Mouse (Mus musculus) thymus, postnatal 4 days (tissue): ENCODE measurements at regions not wholly inside any gene's neighbourhood (a gene's known extent, or its start where the extent isn't known, plus 50 kb on each side); places are given as distances from the start of the nearest gene placed in this dataset.
"Not testable (repeated sequence)": the region's sequence is repeated elsewhere in the genome, so short reads cannot be mapped to it uniquely, and the experiment has no call there.

Source experiments
- DNase-seq: peaks from one replicate; pipeline ENCODE4 v3.0.0; 2021

GRCm38 (mm10) chr8:42442786-42443185 lies 698.5 kb downstream of the Triml1 start:
- DNase-seq: no peak

DNA sequence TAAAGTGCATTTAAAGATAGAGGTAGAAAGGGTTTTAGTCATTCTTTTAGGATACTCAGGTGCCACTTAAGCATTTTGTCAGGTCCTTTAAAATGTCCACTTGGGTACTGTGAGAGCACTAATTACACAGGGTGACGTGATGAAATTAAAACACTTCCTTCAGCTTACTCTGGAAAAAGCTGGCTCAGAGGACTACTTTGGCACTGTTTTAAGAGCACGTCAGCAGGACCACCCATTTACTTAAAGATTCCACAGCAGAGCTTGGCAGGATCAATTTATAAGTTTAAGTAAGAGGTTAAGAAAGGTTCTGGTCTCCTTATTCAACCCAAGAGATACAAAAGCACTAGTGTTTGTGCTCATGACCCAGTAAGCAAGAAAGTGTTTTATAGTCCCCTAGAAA lies 738.7 kb downstream of the Triml1 start:
- no peak for DNase-seq

DNA sequence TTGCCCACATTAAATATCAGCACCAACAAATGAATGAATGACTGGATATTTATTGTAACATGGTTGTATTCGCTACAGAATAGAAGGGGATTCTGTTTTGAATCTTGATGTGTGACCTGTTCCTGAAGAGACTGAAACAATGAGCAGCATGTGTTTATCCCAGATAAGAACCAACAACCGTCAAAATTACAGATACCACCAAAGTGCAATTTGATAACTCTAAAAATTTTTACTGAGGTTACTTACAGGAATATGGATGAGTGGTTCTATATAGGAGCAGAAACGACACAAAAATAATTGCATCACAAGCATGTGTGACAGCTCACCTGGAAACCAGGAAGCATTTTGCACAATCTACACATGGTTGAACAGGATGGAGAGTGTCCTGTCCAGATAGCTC lies 744.4 kb downstream of the Triml1 start:
- no peak for DNase-seq

GRCm38 (mm10) chr8:42388816-42389215 lies 752.5 kb downstream of the Triml1 start:
- no peak for DNase-seq

GRCm38 (mm10) chr8:42348073-42348603 lies 793.1 kb downstream of the Triml1 start:
- no peak for DNase-seq

- no peak for DNase-seq
These were observed 806.6 kb downstream of the Triml1 start for GRCm38 (mm10) chr8:42334708-42335107.

DNA sequence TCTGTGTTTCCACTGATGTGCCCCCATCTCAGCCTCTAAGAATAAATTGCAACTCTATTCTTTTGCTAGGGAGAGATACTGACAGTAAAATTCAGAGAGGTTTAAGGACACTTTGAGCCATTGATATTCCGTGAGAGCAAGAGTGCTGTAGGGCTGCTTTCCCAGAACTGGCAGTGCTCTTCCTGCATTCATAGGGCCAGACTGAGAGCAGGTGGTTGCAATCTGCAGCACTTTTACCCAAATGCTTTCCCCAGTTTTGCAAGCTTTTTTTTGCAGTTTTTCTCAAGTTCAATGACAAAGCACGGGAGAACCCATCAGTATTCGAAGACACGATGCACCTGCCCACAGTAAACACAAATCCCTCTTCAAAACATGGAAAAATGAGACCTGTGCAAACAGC lies 816.6 kb downstream of the Triml1 start:
- DNase-seq: no peak

GRCm38 (mm10) chr8:42322862-42323261 lies 818.4 kb downstream of the Triml1 start:
- no peak for DNase-seq

DNA sequence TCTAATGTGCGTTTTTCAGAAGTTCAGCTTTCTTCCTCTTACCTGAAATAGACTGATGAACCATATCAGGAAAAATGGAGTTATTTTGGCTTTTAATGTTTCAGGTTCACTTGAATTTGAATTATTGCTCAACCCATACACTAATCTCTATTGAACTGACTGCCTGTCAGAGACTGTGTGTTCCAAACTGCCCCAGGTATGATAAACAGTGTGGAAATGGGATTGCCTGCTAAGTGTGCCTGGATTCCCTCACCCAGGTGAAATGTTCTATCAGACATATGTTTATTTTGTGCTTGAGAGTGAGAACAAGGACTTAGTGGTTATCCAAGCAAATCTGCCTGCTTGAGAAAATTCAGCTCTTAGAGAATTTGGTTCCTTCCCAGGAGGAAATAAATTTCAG lies 830.2 kb downstream of the Triml1 start:
- no peak for DNase-seq

- DNase-seq: no peak
These were observed 849.9 kb downstream of the Triml1 start for GRCm38 (mm10) chr8:42291392-42291791.

- no peak for DNase-seq
These were observed 859.3 kb downstream of the Triml1 start for GRCm38 (mm10) chr8:42282011-42282410.

GRCm38 (mm10) chr8:42253358-42253757 lies 836.5 kb upstream of the Frg1 start:
- DNase-seq: no peak

DNA sequence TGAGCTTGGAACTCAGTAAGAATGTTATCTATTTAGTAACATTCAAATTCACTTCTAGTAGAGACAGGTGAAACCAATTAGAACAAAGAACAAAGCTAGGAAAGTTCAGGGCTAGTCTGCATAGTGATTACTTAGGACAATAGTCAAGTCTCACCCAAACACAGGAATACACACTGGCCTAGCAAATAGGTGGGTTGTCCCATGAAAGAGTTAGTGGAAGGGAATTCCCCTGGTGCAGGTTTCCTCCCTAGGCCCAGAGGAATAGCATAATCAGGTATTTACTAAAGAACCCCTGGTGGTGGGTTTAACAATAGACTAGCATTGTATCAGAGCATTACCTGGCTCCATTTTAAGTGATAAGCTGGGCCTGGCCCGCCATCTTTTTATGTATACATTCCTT lies 825.4 kb upstream of the Frg1 start:
- not testable (repeated sequence) for DNase-seq

GRCm38 (mm10) chr8:42219857-42220600 lies 803.2 kb upstream of the Frg1 start:
- no peak for DNase-seq

- no peak for DNase-seq
These were observed 794.1 kb upstream of the Frg1 start for GRCm38 (mm10) chr8:42210943-42211342.

DNA sequence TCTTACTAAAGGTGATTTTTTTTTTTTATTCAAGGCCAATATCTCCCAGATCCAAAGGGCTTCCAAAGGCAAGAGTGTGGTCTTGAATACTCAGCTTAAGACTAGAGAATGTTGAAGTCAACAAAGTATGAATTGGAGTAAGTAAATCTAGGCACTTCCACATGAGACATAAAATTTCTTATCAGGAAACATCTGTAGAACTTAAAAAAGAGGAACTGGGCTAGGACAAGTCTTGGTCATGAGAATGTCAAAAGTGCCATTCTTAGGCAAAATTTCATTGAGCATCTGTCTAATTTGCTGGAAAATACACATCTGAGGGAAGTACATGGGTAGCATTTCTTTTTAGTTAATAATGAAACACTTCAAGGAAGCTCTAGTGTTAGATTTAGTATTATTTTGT lies 793.1 kb upstream of the Frg1 start:
- DNase-seq: no peak

- no peak for DNase-seq
These were observed 780.4 kb upstream of the Frg1 start for GRCm38 (mm10) chr8:42197257-42197656.

GRCm38 (mm10) chr8:42193902-42194550 lies 777.2 kb upstream of the Frg1 start:
- DNase-seq: no peak

DNA sequence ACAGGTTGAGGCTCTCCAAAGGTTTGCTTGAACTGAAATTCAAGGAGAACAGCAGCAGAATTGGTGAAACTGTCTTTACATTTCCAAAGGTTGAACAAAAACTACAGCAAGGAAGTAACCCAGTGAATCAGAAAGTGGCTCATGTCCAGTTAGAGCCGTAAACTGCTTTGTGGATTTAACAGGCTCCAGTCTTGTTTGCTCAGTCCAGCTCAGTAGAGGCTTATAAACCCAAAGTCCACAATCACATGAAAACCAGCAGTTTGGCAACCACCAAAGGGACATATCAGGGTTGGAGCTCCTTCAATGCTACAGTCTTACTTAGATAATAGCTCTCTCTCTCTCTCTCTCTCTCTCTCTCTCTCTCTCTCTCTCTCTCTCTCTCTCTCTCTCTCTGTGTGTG lies 770.2 kb upstream of the Frg1 start:
- DNase-seq: no peak

GRCm38 (mm10) chr8:42183288-42183878 lies 766.5 kb upstream of the Frg1 start:
- DNase-seq: no peak

- no peak for DNase-seq
These were observed 745.6 kb upstream of the Frg1 start for GRCm38 (mm10) chr8:42162441-42162840.

DNA sequence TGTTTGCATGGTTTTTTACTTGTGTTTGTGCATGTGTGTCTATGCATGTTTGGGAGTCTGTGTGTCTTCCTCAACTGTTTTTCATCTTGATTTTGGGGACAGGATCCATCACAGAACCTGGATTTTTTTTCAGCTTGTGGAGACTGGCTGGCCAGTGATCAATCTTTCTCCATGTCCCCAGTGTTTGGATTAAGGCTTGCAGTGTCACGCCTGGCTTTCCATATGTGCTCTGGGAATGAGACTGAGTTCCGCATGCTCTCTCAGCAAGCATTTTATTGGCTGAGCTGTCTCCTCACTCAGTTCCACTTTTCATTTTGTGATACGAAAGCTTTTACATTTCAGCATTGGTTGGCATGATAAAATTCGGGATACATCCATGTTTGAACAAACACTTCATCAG lies 740.1 kb upstream of the Frg1 start:
- no peak for DNase-seq

DNA sequence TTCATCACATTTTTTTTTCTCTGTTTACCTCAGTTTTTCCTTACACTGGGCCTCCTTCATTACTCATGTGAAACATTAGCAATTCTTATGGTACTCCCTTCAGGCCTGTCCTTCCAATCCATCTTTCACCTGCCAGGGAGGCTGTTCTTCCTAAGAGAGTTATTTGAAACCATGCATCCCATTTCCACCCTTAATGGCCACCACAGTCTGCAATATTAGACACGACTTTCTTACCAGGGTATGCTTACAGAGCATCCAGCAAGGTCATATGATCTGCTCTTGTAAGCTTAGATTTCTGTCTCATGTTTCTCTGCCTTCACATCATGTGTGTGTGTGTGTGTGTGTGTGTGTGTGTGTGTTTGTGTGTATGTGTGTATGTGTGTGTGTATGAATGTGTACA lies 739.7 kb upstream of the Frg1 start:
- DNase-seq: no peak

- no peak for DNase-seq
These were observed 727.8 kb upstream of the Frg1 start for GRCm38 (mm10) chr8:42144685-42145084.
